Mouse (Mus musculus) hindbrain, embryonic 14.5 days (tissue): ENCODE measurements around the gene Plcl2. TPM values are rescaled to one million over a fixed set of nuclear protein-coding genes. Genes with fewer than 3 reads are reported as not detected.
A peak's percentile ranks its signal among the peaks of the same experiment; 100 is the strongest.
"Not testable (repeated sequence)": the region's sequence is repeated elsewhere in the genome, so short reads cannot be mapped to it uniquely, and the experiment has no call there.

Source experiments
- ATAC-seq: fragments of 200-750 bp; cut with Nextera tagmentation; 2 replicates; pipeline ENCODE4 v1.8.0; 2017; ENCODE audit warnings: moderate number of reproducible peaks, mild to moderate bottlenecking, moderate TSS enrichment, moderate library complexity; ENCODE audit not compliant: low FRiP score
- DNase-seq: peaks from one replicate; pipeline ENCODE4 v3.0.0-alpha.2; 2015; ENCODE audit warnings: low spot score
- H3K27ac ChIP-seq: fragments of 300-500 bp; sonication (generic); 2 replicates; pipeline ENCODE4 v1.5.1; 2014; ENCODE audit warnings: mild to moderate bottlenecking, moderate library complexity
- H3K27me3 ChIP-seq: fragments of 300-500 bp; sonication (generic); 2 replicates; pipeline ENCODE4 v1.6.1; 2014; ENCODE audit warnings: mild to moderate bottlenecking, low read length, mixed read lengths; ENCODE audit not compliant: control insufficient read depth, insufficient read depth
- H3K36me3 ChIP-seq: fragments of 300-500 bp; sonication (generic); replicated peaks from 2 replicates; pipeline ENCODE4 v1.6.1; 2014; ENCODE audit not compliant: control insufficient read depth, insufficient read depth
- H3K4me1 ChIP-seq: fragments of 300-500 bp; sonication (generic); replicated peaks from 2 replicates; pipeline ENCODE4 v1.6.1; 2014; ENCODE audit warnings: antibody characterized with exemption, low read length, mixed read lengths; ENCODE audit not compliant: control insufficient read depth, insufficient read depth
- H3K4me2 ChIP-seq: fragments of 300-500 bp; sonication (generic); replicated peaks from 2 replicates; pipeline ENCODE4 v1.6.1; 2014; ENCODE audit warnings: mild to moderate bottlenecking, moderate library complexity
- H3K4me3 ChIP-seq: fragments of 300-500 bp; sonication (generic); replicated peaks from 2 replicates; pipeline ENCODE4 v1.5.1; 2014; ENCODE audit warnings: mild to moderate bottlenecking, low read length
- H3K9ac ChIP-seq: fragments of 300-500 bp; sonication (generic); 2 replicates; pipeline ENCODE4 v1.6.1; 2014
- H3K9me3 ChIP-seq: fragments of 300-500 bp; sonication (generic); 2 replicates; pipeline ENCODE4 v1.6.1; 2016; ENCODE audit warnings: low read length; ENCODE audit not compliant: control insufficient read depth
- WGBS: fragments of 180-500 bp; shearing (Covaris S2); extraction: QIAGEN DNeasy Blood & Tissue Kit; methylation state at CpG from one replicate; pipeline ENCODE4 v1.1.7; 2014; 5-methylcytosine and 5-hydroxymethylcytosine counted together
- polyA plus RNA-seq: library from polyadenylated mRNA; unstranded; fragments of >200 nt; fragmentation: Nextera tagmentation; extraction: Ambion mirVana; gene quantifications from 2 replicates; pipeline ENCODE4 v1.2.1, GENCODE M21; 2014

Plcl2 gene
- polyA plus RNA-seq, 1 experiment from 2014 or later, result 14.6 TPM

DNA sequence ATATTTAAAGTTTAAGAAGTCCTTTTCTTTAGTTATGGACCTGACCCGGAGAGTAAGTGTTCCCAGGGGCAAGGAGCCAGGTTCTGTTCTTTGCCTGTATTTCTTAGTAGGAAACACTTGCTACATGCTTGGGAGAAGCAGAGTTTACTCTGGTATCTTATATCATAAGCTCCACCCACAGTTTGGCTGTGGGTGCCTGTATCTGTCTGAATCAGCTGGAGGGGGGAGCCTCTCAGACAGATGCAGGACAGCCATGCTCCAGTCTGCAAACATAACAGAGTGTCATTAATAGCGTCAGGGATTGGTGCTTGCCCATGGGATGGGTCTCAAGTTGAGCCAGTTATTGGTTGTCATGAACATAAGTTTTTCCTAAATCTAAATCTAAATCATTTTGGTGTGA lies 42.9 kb downstream of the Plcl2 start:
- H3K27ac ChIP-seq, result no peak overlapping the region
- WGBS, result 96% methylated on average over 2 of the region's 2 CpGs
- no peak overlapping the region for H3K9ac ChIP-seq
- no peaks in the 10 kb centered on the region for H3K27me3 ChIP-seq
- H3K36me3 ChIP-seq, result no peaks in the 10 kb centered on the region
- H3K4me1 ChIP-seq, result no peaks in the 10 kb centered on the region
- DNase-seq (no peak), ATAC-seq (no peak)
- no peaks in the 10 kb centered on the region for H3K9me3 ChIP-seq
- no peak overlapping the region for H3K4me3 ChIP-seq
- H3K4me2 ChIP-seq, result no peak overlapping the region

DNA sequence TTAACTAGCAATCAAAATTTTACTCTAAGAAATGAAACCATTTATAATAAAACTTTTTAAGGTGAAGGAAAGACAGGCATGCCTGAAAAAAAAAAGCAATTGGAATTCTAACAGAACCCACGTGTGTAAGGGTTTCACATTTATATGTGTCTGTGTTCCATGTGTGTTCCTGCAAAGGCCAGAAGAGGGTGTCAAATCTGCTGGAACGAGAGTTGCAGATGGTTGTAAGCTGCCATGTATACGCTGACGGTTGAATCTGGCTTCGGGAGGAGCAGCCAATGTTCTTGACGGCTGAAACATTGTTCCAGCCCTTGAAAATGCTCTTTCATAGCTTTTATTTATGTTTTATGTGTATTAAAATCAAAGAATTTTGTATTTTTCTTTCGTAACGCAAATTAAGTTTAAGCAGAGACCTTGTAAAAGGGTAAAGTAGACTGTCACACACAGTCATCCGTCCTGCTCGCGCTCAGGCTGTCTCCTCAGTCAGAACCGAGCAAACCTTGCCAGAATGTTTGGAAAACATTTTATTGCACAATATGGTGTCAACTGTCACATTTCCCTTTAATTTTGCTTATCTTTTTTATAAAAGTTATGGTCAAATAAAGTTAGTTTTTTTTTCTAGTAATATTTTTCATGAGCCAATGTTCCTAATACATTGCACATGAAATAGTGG lies 48.5 kb downstream of the Plcl2 start:
- H3K4me2 ChIP-seq, result no peak overlapping the region
- H3K4me3 ChIP-seq, result no peak overlapping the region
- no peaks in the 10 kb centered on the region for H3K36me3 ChIP-seq
- no peak overlapping the region for H3K27ac ChIP-seq
- no peaks in the 10 kb centered on the region for H3K4me1 ChIP-seq
- 88% methylated on average over 12 of the region's 12 CpGs for WGBS
- no peaks in the 10 kb centered on the region for H3K27me3 ChIP-seq
- DNase-seq, result no peak
- no peak for ATAC-seq
- H3K9me3 ChIP-seq, result no peaks in the 10 kb centered on the region
- no peak overlapping the region for H3K9ac ChIP-seq

DNA sequence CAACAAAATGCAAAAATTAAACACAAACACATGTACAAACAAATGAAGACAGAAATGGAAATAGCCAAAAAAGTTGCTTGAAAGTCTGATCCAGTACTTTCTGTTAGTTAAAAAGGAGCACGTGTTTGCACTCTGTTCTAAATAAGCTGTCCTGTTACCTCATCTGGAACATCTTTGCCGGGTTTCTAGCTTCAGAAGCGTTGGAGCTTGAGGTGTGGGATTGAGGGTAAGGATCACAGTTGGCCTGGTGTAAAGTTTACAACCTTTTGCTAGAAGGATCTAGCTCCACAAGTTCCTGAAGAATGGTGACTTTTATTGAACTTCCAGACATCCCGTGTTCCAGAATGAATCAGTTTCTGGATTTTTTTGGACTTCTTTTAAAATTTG lies 49.0 kb downstream of the Plcl2 start:
- ATAC-seq, result no peak
- no peak overlapping the region for H3K9ac ChIP-seq
- WGBS, result 85% methylated on average over 4 of the region's 4 CpGs

DNA sequence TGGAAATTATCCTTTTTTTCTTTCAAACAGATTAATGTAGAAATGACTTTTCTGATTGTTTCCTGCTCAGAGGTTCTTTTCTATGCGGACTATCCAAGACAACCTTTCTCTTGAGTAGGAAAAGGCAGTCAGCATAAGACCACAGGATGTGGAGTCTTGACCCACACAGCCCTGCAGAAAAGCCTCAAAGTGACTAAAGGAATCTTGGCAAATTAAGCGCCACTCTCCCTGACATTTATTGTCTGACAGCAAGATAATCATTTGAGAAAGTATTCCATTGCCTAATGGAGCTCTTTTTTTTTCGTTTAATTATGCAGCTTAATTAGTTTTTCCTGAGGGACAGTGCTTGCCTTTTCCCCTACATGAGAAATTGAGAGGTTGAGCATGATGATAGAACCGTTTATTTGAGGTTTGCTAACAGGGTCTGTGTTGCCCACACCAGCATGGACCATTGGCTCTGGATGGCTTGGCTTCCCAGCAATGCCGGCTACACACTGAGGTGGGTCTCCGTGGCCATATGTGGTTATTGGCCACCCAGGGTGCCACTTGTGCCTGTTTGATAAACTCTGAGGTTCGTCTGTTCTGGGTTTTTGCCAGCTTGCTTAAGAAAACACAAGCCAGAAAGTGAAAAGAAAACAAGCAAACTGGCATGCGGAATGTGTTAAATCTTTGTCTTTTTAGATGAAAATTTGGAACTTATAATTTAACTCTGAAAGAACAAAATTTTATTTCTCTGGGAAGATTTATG lies 56.3 kb downstream of the Plcl2 start:
- H3K4me2 ChIP-seq, result no peak overlapping the region
- no peak overlapping the region for H3K4me3 ChIP-seq
- H3K9ac ChIP-seq, result no peak overlapping the region
- DNase-seq, result peak; percentile 25
- H3K36me3 ChIP-seq, result no peaks in the 10 kb centered on the region
- no peak overlapping the region for H3K27ac ChIP-seq
- WGBS, result 52% methylated on average over 8 of the region's 8 CpGs
- peaks cover 5% of the 10 kb centered on the region; the same call in 1 of the 2 replicates for H3K4me1 ChIP-seq
- no peak for ATAC-seq
- H3K9me3 ChIP-seq, result no peaks in the 10 kb centered on the region
- no peaks in the 10 kb centered on the region for H3K27me3 ChIP-seq

More for the DNA sequence above, 49.0 kb downstream of the Plcl2 start:
- Histone ChIP-seq H3K4me2 (no peak overlapping the region), H3K36me3 (no peaks in the 10 kb centered on the region), H3K27ac (no peak overlapping the region), H3K9me3 (no peaks in the 10 kb centered on the region), H3K4me3 (no peak overlapping the region), H3K4me1 (no peaks in the 10 kb centered on the region), H3K27me3 (no peaks in the 10 kb centered on the region)
- no peak for DNase-seq

DNA sequence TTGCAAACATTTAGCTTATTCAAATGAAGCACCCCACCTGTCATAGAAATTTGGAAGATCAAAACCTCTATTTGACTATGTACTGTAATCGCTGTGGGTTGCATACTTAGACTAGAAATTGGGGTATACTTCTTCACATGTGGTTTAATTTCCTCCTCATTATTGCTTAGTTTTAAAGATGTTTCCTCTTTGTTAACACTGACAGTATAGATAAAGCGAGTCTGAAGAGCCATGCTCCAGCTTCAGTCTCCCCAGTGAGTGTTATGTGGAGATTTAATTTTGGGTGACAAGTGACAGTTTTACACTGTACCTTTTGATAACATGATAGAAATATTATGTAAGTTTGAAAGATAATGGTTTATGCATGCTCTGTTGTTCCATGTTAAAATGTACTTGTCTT lies 59.6 kb downstream of the Plcl2 start:
- H3K4me2 ChIP-seq, result no peak overlapping the region
- ATAC-seq, result no peak
- WGBS, result 93% methylated on average over 2 of the region's 2 CpGs

DNA sequence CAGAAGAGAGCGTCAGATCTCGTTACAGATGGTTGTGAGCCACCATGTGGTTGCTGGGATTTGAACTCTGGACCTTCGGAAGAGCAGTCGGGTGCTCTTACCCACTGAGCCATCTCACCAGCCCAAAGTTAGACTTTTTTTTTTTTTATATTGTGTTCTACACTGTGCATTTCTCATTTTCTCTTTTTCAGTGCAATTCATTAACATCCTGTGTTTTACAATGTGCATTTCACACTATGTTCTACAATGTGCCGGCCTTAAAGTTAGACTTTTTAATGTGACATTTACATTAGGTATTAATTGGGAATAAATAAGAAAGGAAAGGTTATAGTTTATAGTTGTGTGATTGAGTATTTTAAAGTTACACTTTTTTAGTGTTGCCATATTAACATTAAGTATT lies 61.0 kb downstream of the Plcl2 start:
- H3K36me3 ChIP-seq, H3K4me2 ChIP-seq, H3K27me3 ChIP-seq, DNase-seq, H3K9me3 ChIP-seq, H3K27ac ChIP-seq, H3K9ac ChIP-seq, H3K4me1 ChIP-seq, H3K4me3 ChIP-seq: not testable (repeated sequence)
- 96% methylated on average over 5 of the region's 5 CpGs for WGBS
- ATAC-seq, result peak; percentile 80; the same call in 1 of the 2 replicates

More for the DNA sequence above, 59.6 kb downstream of the Plcl2 start:
- Histone ChIP-seq H3K4me3 (no peak overlapping the region), H3K9ac (no peak overlapping the region), H3K36me3 (no peaks in the 10 kb centered on the region), H3K27me3 (no peaks in the 10 kb centered on the region), H3K27ac (no peak overlapping the region), H3K9me3 (no peaks in the 10 kb centered on the region), H3K4me1 (peaks cover 5% of the 10 kb centered on the region; the same call in 1 of the 2 replicates)
- no peak for DNase-seq

DNA sequence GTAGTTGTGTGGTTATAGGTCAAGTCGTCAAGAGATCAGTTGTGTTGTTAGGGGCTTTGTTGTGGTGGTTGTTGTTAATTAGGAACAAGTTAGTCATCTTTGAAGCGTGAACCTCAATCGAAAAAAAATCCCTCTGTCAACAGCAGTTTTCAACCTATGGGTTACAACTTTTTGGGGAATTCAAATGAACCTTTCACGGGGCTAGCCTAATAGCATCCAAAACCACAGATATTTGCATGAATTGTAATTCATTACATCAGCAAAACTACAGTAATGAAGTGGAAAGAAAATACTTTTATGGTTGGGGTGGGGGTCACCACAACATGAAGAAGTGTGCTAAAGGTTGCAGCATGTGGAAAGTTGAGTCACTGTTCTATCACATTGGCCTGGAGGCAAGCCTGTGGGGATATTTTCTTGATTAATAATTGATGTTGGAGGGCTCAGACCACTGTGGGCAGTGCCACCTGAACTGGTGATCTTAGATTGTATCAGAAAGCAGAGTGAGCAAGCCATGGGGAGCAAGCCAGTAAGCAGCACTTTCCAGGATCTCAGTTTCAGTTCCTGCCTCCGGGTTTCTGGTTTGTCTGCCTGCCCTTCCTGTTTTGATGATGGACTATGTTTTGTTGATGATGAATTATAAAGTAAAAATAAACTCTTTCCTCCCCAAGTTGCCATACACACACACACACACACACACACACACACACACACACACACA lies 61.6 kb downstream of the Plcl2 start:
- Histone ChIP-seq H3K4me1 (peaks cover 3% of the 10 kb centered on the region; the same call in 1 of the 2 replicates), H3K9ac (no peak overlapping the region), H3K4me3 (no peak overlapping the region), H3K36me3 (no peaks in the 10 kb centered on the region), H3K27ac (no peak overlapping the region), H3K27me3 (no peaks in the 10 kb centered on the region), H3K4me2 (no peak overlapping the region), H3K9me3 (no peaks in the 10 kb centered on the region)
- DNase-seq, result no peak
- 85% methylated on average over 5 of the region's 5 CpGs for WGBS
- no peak for ATAC-seq

DNA sequence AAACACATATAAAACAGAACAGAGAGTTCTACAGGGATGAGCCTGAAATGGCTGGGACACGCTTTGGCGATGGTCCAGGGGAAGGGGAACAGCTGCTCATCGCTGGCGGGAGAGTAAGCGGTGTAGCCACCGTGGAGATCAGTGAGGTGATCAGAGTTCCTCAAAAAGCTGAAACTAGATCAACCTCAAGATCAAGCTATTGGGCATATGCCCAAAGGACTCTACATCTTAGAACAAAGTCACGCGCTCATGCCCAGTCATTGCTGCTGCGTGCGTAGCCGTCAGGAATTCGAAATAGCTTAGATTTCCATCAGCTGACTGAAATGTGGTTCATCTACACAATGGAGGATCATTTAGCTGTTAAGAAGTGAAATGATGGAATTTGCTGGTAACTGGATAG lies 65.0 kb downstream of the Plcl2 start:
- Histone ChIP-seq H3K9me3 (no peaks in the 10 kb centered on the region), H3K4me1 (no peaks in the 10 kb centered on the region), H3K36me3 (no peaks in the 10 kb centered on the region), H3K27ac (no peak overlapping the region), H3K4me2 (no peak overlapping the region), H3K9ac (no peak overlapping the region), H3K27me3 (no peaks in the 10 kb centered on the region), H3K4me3 (no peak overlapping the region)
- ATAC-seq, result no peak
- no peak for DNase-seq
- WGBS, result 89% methylated on average over 12 of the region's 12 CpGs

DNA sequence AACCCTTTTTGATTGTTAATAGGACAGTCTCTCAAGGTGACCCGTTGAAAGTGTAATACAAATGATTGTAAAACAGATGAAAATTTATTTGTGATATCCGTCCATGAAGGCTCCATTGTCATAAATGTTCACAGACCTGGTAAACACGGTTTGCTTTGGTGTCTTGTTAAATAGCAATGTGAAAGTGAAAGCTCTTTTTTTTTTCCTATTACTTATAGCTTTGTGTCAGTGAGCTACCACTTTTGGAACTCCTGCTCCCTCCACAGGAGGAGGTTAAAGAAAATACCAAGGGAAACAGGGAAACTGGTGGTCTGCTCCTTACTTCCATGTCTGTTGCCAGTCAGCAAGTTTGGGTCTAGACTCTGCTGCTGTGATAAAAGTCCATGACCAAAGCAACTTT lies 71.2 kb downstream of the Plcl2 start:
- no peak overlapping the region for H3K27ac ChIP-seq
- no peak overlapping the region for H3K9ac ChIP-seq
- no peaks in the 10 kb centered on the region for H3K9me3 ChIP-seq
- 0 out of 2 replicates have a peak, but pooled peaks cover 7% of the 10 kb centered on the region for H3K4me1 ChIP-seq
- H3K4me2 ChIP-seq, result no peak overlapping the region
- no peaks in the 10 kb centered on the region for H3K27me3 ChIP-seq
- no peak for ATAC-seq
- WGBS, result 88% methylated on average over 3 of the region's 3 CpGs
- no peak for DNase-seq
- H3K4me3 ChIP-seq, result no peak overlapping the region
- H3K36me3 ChIP-seq, result no peaks in the 10 kb centered on the region
